Mouse (Mus musculus) heart, adult 2 months (tissue): ENCODE measurements around the gene Pnliprp2.

ENCODE experiments used
- CTCF ChIP-seq: fragments of 200-600 bp; IDR thresholded peaks from 2 replicates; pipeline ENCODE4 v1.8.1; 2022; ENCODE audit warnings: antibody characterized with exemption, mild to moderate bottlenecking, moderate library complexity
- EP300 ChIP-seq: fragments of 200-500 bp; IDR thresholded peaks from 2 replicates; pipeline ENCODE4 v1.6.1; 2011; ENCODE audit warnings: low read depth, low read length, control low read depth; ENCODE audit not compliant: insufficient read depth
- POLR2A ChIP-seq: fragments of 200-500 bp; IDR thresholded peaks from 2 replicates; pipeline ENCODE4 v1.6.1; 2011; ENCODE audit warnings: mild to moderate bottlenecking, low read depth, low read length, control low read depth; ENCODE audit not compliant: insufficient read depth

GRCm38 (mm10) chr19:58816453-58817041 lies 57.0 kb downstream of the Pnliprp2 start:
- TF ChIP-seq CTCF (no peak), POLR2A (no peak), EP300 (no peak)
